In the genomic region with DNA sequence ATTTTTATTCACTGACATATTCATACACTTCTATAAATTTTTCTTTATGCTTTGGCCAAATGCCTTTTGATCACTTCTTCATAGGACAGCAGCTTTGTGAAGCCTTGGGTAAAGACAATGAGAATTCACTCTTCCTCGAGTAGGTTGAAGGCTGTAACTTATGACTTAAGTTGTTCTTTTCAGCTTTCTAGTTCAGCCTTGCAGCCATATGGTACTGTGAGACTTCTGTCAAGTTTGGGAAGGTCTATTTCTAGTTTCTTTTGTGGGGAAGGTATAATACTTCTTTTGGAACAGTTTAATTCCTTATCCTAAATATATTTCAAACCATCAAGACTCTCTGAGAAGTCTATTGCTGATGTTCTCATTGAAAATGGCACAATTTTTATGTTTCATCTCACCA, we compare ENCODE assay signal across 28 mouse cellular contexts.
"Had no signal": no experiment of that assay in that cellular context is flagged by ENCODE, and none has a peak within 500 bp of the region (broad histone marks: within the 10 kb centered on the region; RNA-seq: fewer than 3 reads in every experiment).

No protein-coding gene starts in this region.

- H3K4me1 ChIP-seq: embryonic facial prominence, embryonic 12.5 days; embryonic facial prominence, embryonic 13.5 days; forebrain, embryonic 10.5 days; forebrain, embryonic 12.5 days; forebrain, embryonic 13.5 days; forebrain, embryonic 15.5 days had no signal

- H3K27ac ChIP-seq: embryonic facial prominence, embryonic 10.5 days; embryonic facial prominence, embryonic 12.5 days; embryonic facial prominence, embryonic 13.5 days; embryonic facial prominence, embryonic 15.5 days; forebrain, embryonic 10.5 days; forebrain, embryonic 12.5 days; forebrain, embryonic 13.5 days; forebrain, embryonic 15.5 days; gastrocnemius, adult 2 months; heart, adult 2 months had no signal

- H3K9me3 ChIP-seq: embryonic facial prominence, embryonic 10.5 days; embryonic facial prominence, embryonic 12.5 days; embryonic facial prominence, embryonic 13.5 days; embryonic facial prominence, embryonic 15.5 days; forebrain, embryonic 10.5 days; forebrain, embryonic 12.5 days; forebrain, embryonic 13.5 days; forebrain, embryonic 15.5 days had no signal

- H3K4me3 ChIP-seq: embryonic facial prominence, embryonic 10.5 days; embryonic facial prominence, embryonic 12.5 days; embryonic facial prominence, embryonic 13.5 days; embryonic facial prominence, embryonic 15.5 days; erythroblast, embryonic 14.5 days; forebrain, embryonic 10.5 days; forebrain, embryonic 12.5 days; forebrain, embryonic 13.5 days; forebrain, embryonic 15.5 days; gastrocnemius, adult 2 months; heart, adult 2 months had no signal

- H3K27me3 ChIP-seq: embryonic facial prominence, embryonic 12.5 days; embryonic facial prominence, embryonic 13.5 days; embryonic facial prominence, embryonic 15.5 days; forebrain, embryonic 12.5 days; forebrain, embryonic 13.5 days; forebrain, embryonic 15.5 days had no signal

- ATAC-seq: forebrain, embryonic 13.5 days; forebrain, embryonic 14.5 days; forebrain, embryonic 15.5 days; forebrain, embryonic 16.5 days; forebrain, postnatal 0 days had no signal

- H3K36me3 ChIP-seq: embryonic facial prominence, embryonic 10.5 days; embryonic facial prominence, embryonic 12.5 days; embryonic facial prominence, embryonic 13.5 days; embryonic facial prominence, embryonic 15.5 days; forebrain, embryonic 10.5 days; forebrain, embryonic 12.5 days; forebrain, embryonic 15.5 days had no signal

- DNase-seq: cerebellum, adult 8-10 months; cerebellum, adult 9-10 months; cerebellum, adult 9-11 months; cerebellum, postnatal 10 days; cerebellum, postnatal 14 days; cerebellum, postnatal 25 days; cerebellum, postnatal 36 days; embryo, embryonic 11 days; forebrain, postnatal 0 days; gastrocnemius, adult 2 months; gastrocnemius, postnatal 10 days; gastrocnemius, postnatal 14 days; gastrocnemius, postnatal 25 days; gastrocnemius, postnatal 36 days; heart, adult 11 months; heart, adult 18-20 months; heart, adult 2 months had no signal
